Mouse (Mus musculus): ENCODE measurements around the gene Isoc2a.
A peak's percentile ranks its signal among the peaks of the same experiment; 100 is the strongest.

DNA sequence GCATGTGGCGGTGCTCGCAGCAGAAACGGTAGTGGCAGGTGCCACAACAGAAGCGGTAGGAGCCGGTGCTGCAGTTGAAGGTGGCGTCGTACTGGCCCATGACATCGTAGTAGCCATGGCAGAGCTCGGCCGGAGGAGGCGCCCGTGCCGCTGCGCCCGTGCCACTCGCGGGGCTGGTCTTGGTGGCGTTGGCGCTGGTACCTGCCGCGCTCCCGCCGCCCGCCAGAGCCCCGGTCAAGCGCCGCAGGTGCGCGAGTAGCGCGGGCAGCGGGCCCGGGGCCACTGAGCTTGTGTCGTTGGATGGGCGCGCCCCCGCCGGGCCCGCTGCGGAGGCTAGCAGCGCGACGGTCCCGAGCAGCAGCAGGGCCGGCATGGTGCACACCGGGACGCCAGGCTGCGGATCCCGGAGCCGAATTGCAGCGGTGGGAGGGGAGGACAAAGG, 40.6 kb upstream of the Isoc2a start:
- TF ChIP-seq CTCF (IDR thresholded peaks at IDR 0.05) (peak; percentile 66), POLR2A (IDR thresholded peaks at IDR 0.05; ENCODE audit: insufficient read depth, low read depth, low read length) (no peak), EP300 (IDR thresholded peaks at IDR 0.05; ENCODE audit: insufficient read depth, low read depth, low read length) (no peak)
